Mouse (Mus musculus) brain, embryonic 14.5 days (tissue): Measurements from ENCODE around the gene A730009L09Rik.

Source experiments
- CTCF ChIP-seq: fragments of 200-500 bp; IDR thresholded peaks from 2 replicates; pipeline ENCODE4 v1.5.1; 2012; ENCODE audit warnings: inconsistent platforms, mild to moderate bottlenecking, moderate library complexity, borderline replicate concordance; ENCODE audit not compliant: insufficient read depth, insufficient read length; ENCODE audit errors: extremely low read depth
- POLR2A ChIP-seq: fragments of 200-500 bp; IDR thresholded peaks from 2 replicates; pipeline ENCODE4 v1.6.1; 2012; ENCODE audit warnings: mild to moderate bottlenecking, inconsistent platforms, borderline replicate concordance; ENCODE audit not compliant: poor library complexity, insufficient read depth, insufficient read length, severe bottlenecking; ENCODE audit errors: extremely low read depth

DNA sequence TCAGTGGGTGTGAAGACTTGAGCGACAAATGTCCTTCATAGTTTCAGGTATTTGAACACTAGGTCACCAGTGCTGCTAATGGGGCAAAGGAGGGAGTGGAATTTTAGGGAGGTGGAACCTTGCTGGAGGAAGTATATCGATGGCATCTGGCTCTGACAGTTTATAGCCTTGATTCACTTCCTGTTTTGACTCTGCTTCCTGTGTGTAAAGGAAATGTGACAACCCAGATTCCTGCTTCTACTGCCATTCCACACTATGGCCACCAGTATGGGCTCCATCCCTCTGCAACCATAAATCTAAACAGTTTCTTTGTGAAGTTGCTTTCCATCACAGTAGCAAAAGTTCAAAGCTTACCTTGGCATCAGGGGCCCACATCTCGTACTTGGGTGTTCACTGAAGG lies 17.9 kb downstream of the A730009L09Rik start:
- TF ChIP-seq CTCF (no peak), POLR2A (no peak)
